Mouse (Mus musculus) E14TG2a.4 (cell line): ENCODE measurements around the gene Actn2.
A peak's percentile ranks its signal among the peaks of the same experiment; 100 is the strongest.

ENCODE experiments used
- H3K27me3 ChIP-seq: 2 replicates; pipeline ENCODE4 v1.6.1; 2014; ENCODE audit warnings: low read length, control low read depth; ENCODE audit not compliant: insufficient read depth
- H3K36me3 ChIP-seq: 2 replicates; pipeline ENCODE4 v1.6.1; 2014; ENCODE audit warnings: low read length, control low read depth; ENCODE audit not compliant: insufficient read depth
- H3K4me1 ChIP-seq: replicated peaks from 2 replicates; pipeline ENCODE4 v1.6.1; 2014; ENCODE audit warnings: low read depth, low read length, control low read depth
- H3K4me3 ChIP-seq: replicated peaks from 2 replicates; pipeline ENCODE4 v1.5.1; 2014; ENCODE audit warnings: mild to moderate bottlenecking, low read length
- H3K9me3 ChIP-seq: 2 replicates; pipeline ENCODE4 v1.6.1; 2014; ENCODE audit warnings: low read length, control low read depth
- CTCF ChIP-seq: conservative IDR thresholded peaks from 2 replicates; pipeline ENCODE4 v1.5.1; 2014; ENCODE audit warnings: low read length
- NANOG ChIP-seq: IDR thresholded peaks from 2 replicates; pipeline ENCODE4 v1.6.1; 2014; ENCODE audit warnings: borderline replicate concordance, low read length, mixed read lengths
- POU5F1 ChIP-seq: IDR thresholded peaks from 2 replicates; pipeline ENCODE4 v1.6.1; 2014; ENCODE audit warnings: low read length, borderline replicate concordance

The Actn2 gene

DNA sequence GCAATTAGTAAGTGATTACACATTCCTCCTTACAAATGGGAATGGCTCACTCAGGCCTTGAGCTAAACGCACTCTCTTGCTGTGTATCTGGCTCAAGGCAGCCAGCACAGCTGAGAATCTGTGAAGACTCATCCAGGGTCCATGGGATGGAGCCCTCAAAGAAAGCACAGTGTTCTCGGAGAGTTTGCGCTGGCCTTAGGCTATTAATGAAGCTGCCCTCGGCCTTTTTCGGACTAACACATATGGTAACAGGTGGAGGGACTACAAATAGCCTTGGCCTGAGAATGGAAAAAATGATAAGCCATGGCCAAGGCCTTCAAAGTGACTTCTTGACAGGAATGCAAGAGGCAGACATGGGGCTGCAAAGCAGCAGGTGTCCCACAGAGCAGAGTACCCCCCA lies 17.0 kb upstream of the Actn2 start:
- Histone ChIP-seq H3K4me3 (no peak overlapping the region), H3K36me3 (no peaks in the 10 kb centered on the region), H3K27me3 (no peaks in the 10 kb centered on the region; the same call in 1 of the 2 replicates), H3K9me3 (peaks cover 8% of the 10 kb centered on the region; the same call in 1 of the 2 replicates), H3K4me1 (peaks cover 18% of the 10 kb centered on the region)
- TF ChIP-seq NANOG (no peak), POU5F1 (no peak), CTCF (no peak)

DNA sequence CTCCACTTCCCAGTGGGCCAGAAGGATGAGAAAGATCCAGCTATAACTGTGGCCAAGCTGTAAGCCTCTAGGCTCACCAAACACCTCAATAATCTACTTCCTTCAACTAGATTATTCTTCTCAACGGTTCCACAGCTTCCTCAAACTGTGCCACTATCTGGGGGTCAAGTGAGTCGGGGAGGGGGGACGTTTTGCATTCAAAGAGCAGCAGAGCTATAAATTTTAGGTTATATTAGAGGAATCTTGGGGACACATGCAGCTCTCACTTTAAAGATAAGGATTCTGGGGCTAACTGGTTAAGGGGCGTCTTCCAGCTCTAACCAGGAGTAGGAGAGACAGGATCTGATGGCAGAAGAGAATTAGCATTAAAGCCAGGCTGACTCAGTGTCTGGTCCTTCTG lies 15.6 kb upstream of the Actn2 start:
- Histone ChIP-seq H3K36me3 (no peaks in the 10 kb centered on the region), H3K4me1 (peaks cover 18% of the 10 kb centered on the region), H3K27me3 (no peaks in the 10 kb centered on the region; the same call in 1 of the 2 replicates), H3K9me3 (no peaks in the 10 kb centered on the region), H3K4me3 (no peak overlapping the region)
- TF ChIP-seq NANOG (no peak), POU5F1 (no peak), CTCF (no peak)

DNA sequence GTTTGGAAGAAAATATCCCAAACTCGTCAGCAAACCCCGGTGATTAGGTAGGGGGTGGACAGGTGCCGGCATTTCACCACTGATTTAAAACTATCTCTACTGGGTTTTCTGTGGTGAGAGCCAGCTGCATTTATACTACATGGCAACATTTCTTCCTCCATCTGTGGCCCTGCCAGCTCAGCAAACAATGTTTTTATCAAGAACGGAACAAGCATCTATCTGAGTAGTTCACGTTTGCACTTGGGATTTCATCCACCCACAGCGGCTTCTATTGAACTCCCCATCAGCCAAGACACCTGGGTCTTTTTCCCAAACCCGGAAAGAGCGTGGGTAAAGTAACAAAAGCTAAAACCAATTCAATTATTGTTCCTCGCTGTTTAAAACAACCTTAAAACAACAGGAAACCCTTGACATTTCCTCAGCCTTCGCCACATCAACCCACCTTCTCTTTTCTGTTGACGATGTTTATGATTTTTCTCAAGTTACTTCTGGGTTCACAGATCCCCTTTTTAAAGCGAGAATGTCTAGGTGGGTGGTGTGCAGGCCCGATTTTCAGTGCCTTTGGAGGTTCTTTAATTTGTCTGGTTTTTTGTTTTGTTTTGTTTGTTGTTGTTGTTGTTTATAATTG lies 8.8 kb upstream of the Actn2 start:
- TF ChIP-seq POU5F1 (no peak), NANOG (no peak), CTCF (no peak)
- no peaks in the 10 kb centered on the region for H3K9me3 ChIP-seq
- H3K36me3 ChIP-seq, result no peaks in the 10 kb centered on the region
- no peak overlapping the region for H3K4me3 ChIP-seq
- H3K27me3 ChIP-seq, result peaks cover 2% of the 10 kb centered on the region; the same call in 1 of the 2 replicates
- no peaks in the 10 kb centered on the region for H3K4me1 ChIP-seq

- no peaks in the 10 kb centered on the region for H3K9me3 ChIP-seq
- H3K4me1 ChIP-seq, result no peaks in the 10 kb centered on the region
- H3K4me3 ChIP-seq, result no peak overlapping the region
- no peak for TF ChIP-seq NANOG
- TF ChIP-seq POU5F1, result no peak
- TF ChIP-seq CTCF, result no peak
- H3K36me3 ChIP-seq, result no peaks in the 10 kb centered on the region
- H3K27me3 ChIP-seq, result peaks cover 8% of the 10 kb centered on the region; the same call in 1 of the 2 replicates
Measured at GRCm38 (mm10) chr13:12346837-12347236, 6.3 kb upstream of the Actn2 start.

DNA sequence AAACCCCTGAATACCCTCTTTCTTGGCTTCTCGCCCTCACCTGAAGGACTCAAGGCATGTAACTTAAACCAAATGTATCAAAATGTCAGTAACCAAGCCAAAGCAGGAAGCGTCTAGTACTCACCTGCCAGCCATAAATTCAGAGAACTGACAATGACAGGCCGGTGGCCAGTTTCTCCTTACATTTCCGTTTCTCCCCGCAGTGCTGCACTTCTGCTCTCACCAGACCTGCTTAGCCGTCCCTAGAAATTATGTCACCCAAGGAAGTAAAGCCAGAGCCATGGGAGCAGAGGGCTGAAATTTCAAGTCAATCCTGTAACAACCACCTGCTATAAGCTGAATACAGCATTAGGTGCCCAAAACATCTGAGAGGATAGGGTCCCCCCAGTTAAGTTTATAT lies 887 bp upstream of the Actn2 start:
- no peaks in the 10 kb centered on the region for H3K9me3 ChIP-seq
- peaks cover 10% of the 10 kb centered on the region for H3K4me1 ChIP-seq
- H3K4me3 ChIP-seq, result no peak overlapping the region
- no peaks in the 10 kb centered on the region for H3K36me3 ChIP-seq
- TF ChIP-seq CTCF (no peak), NANOG (no peak), POU5F1 (no peak)
- peaks cover 26% of the 10 kb centered on the region for H3K27me3 ChIP-seq

DNA sequence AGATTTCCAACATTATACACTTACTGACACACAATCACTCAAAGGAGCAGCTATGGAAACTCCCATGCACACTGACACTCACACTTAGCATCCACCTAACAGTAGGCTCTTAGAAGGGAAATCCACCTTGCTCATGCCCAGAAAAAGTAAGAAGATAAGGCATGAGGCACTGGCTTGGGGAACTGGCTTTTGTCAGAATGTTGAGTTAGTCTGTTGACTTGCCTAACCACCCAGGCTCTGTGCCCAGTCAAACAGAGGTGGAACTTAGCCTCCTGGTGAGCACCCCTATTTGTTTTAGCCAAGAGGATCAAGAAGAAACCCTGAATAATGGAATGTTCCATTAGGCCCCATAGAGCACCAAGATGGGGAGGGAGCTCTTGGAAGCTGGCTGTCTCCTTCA lies 1.1 kb downstream of the Actn2 start:
- no peak for TF ChIP-seq POU5F1
- no peak for TF ChIP-seq NANOG
- TF ChIP-seq CTCF, result no peak
- no peaks in the 10 kb centered on the region for H3K9me3 ChIP-seq

GRCm38 (mm10) chr13:12337752-12338151 lies 2.8 kb downstream of the Actn2 start:
- no peaks in the 10 kb centered on the region for H3K36me3 ChIP-seq
- peaks cover 18% of the 10 kb centered on the region for H3K4me1 ChIP-seq
- H3K27me3 ChIP-seq, result peaks cover 26% of the 10 kb centered on the region
- TF ChIP-seq NANOG, result no peak
- TF ChIP-seq CTCF, result no peak
- no peak for TF ChIP-seq POU5F1
- no peaks in the 10 kb centered on the region for H3K9me3 ChIP-seq
- no peak overlapping the region for H3K4me3 ChIP-seq

More for the DNA sequence above, 1.1 kb downstream of the Actn2 start:
- H3K36me3 ChIP-seq, result no peaks in the 10 kb centered on the region
- 0 out of 2 replicates have a peak overlapping the region, but pooled peaks have one; percentile 78 for H3K4me3 ChIP-seq
- peaks cover 10% of the 10 kb centered on the region for H3K4me1 ChIP-seq
- peaks cover 26% of the 10 kb centered on the region for H3K27me3 ChIP-seq

GRCm38 (mm10) chr13:12334016-12334415 lies 6.5 kb downstream of the Actn2 start:
- H3K27me3 ChIP-seq, result peaks cover under 1% of the 10 kb centered on the region; the same call in 1 of the 2 replicates
- H3K4me1 ChIP-seq, result peaks cover 8% of the 10 kb centered on the region; the same call in 1 of the 2 replicates
- no peak overlapping the region for H3K4me3 ChIP-seq
- no peaks in the 10 kb centered on the region for H3K36me3 ChIP-seq
- H3K9me3 ChIP-seq, result no peaks in the 10 kb centered on the region
- no peak for TF ChIP-seq POU5F1

DNA sequence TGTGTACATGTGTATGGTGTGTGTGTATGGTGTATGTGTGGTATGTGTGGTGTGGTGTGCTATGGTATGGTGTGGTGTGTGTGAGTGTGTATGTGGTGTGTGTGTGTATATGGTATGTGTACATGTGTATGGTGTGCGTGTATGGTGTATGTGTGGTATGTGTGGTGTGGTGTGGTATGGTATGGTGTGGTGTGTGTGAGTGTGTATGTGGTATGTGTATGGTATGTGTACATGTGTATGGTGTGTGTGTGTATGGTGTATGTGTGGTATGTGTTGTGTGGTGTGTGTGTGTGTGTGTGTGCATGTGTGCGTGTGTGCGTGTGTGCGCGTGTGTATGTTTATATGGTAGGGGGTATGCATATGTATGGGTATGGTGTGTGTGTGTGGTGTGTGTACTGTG lies 9.0 kb downstream of the Actn2 start:
- H3K36me3 ChIP-seq, result peaks cover 3% of the 10 kb centered on the region; the same call in 1 of the 2 replicates
- TF ChIP-seq CTCF (no peak), POU5F1 (no peak), NANOG (no peak)
- H3K4me3 ChIP-seq, result no peak overlapping the region
- H3K4me1 ChIP-seq, result peaks cover 18% of the 10 kb centered on the region
- no peaks in the 10 kb centered on the region for H3K9me3 ChIP-seq
- no peaks in the 10 kb centered on the region for H3K27me3 ChIP-seq
